Mouse (Mus musculus): Measurements from ENCODE around the gene R3hdm2. TPM values are rescaled to one million over a fixed set of nuclear protein-coding genes. Genes with fewer than 3 reads are reported as not detected.

R3hdm2 gene
- total RNA-seq, 2 experiments from 2014 or later, result 153 to 170 TPM

GRCm38 (mm10) chr10:127513501-127514091 lies 133.5 kb downstream of the R3hdm2 start:
- DNase-seq (ENCODE audit: low spot score in 2 of 2), result no peak
- Histone ChIP-seq H3K4me3 (no peak overlapping the region; the same call in 1 of the 2 replicates), H3K27ac (no peak overlapping the region)
- TF ChIP-seq CTCF (conservative IDR thresholded peaks at IDR 0.05), result no peak

GRCm38 (mm10) chr10:127514111-127514698 lies 134.1 kb downstream of the R3hdm2 start:
- DNase-seq (ENCODE audit: low spot score in 2 of 2), result no peak
- no peak overlapping the region for H3K4me3 ChIP-seq

GRCm38 (mm10) chr10:127514764-127515163 lies 134.6 kb downstream of the R3hdm2 start, which contains the start of gene Ndufa4l2:
Ndufa4l2 (plus strand) TSS chr10:127514967.
- Histone ChIP-seq H3K4me3 (no peak within 1 kb of the TSS; the same call in 1 of the 2 replicates), H3K27ac (no peak within 1 kb of the TSS)
- TF ChIP-seq CTCF (conservative IDR thresholded peaks at IDR 0.05), result no peak
- no peak for DNase-seq (ENCODE audit: low spot score in 2 of 2)

More at GRCm38 (mm10) chr10:127514111-127514698, 134.1 kb downstream of the R3hdm2 start:
- no peak for TF ChIP-seq CTCF (conservative IDR thresholded peaks at IDR 0.05)
- no peak overlapping the region for H3K27ac ChIP-seq

GRCm38 (mm10) chr10:127515271-127515982 lies 135.3 kb downstream of the R3hdm2 start:
- Histone ChIP-seq H3K4me3 (no peak overlapping the region; the same call in 1 of the 2 replicates), H3K27ac (no peak overlapping the region)
- TF ChIP-seq CTCF (conservative IDR thresholded peaks at IDR 0.05), result no peak
- DNase-seq (ENCODE audit: low spot score in 2 of 2), result no peak

- Histone ChIP-seq H3K4me3 (no peak overlapping the region), H3K27ac (no peak overlapping the region)
- DNase-seq (ENCODE audit: low spot score in 2 of 2), result no peak
- TF ChIP-seq CTCF (conservative IDR thresholded peaks at IDR 0.05), result no peak
Observed at GRCm38 (mm10) chr10:127515983-127516459, 135.9 kb downstream of the R3hdm2 start.

- no peak for TF ChIP-seq CTCF (conservative IDR thresholded peaks at IDR 0.05)
- no peak for DNase-seq (ENCODE audit: low spot score in 2 of 2)
- Histone ChIP-seq H3K4me3 (no peak overlapping the region), H3K27ac (no peak overlapping the region)
Observed at GRCm38 (mm10) chr10:127516576-127517260, 136.6 kb downstream of the R3hdm2 start.

- no peak for DNase-seq (ENCODE audit: low spot score in 2 of 2)
- H3K4me3 ChIP-seq, result no peak overlapping the region
- no peak for TF ChIP-seq CTCF (conservative IDR thresholded peaks at IDR 0.05)
- no peak overlapping the region for H3K27ac ChIP-seq
Observed at GRCm38 (mm10) chr10:127517941-127518340, 137.8 kb downstream of the R3hdm2 start.

GRCm38 (mm10) chr10:127519041-127519701 lies 139.0 kb downstream of the R3hdm2 start:
- TF ChIP-seq CTCF (conservative IDR thresholded peaks at IDR 0.05), result no peak
- H3K27ac ChIP-seq, result no peak overlapping the region
- DNase-seq (ENCODE audit: low spot score in 2 of 2), result no peak
- H3K4me3 ChIP-seq, result no peak overlapping the region

- DNase-seq (ENCODE audit: low spot score in 2 of 2), result no peak
- Histone ChIP-seq H3K4me3 (no peak overlapping the region), H3K27ac (no peak overlapping the region)
- TF ChIP-seq CTCF (conservative IDR thresholded peaks at IDR 0.05), result no peak
Observed at GRCm38 (mm10) chr10:127519903-127520713, 140.0 kb downstream of the R3hdm2 start.

GRCm38 (mm10) chr10:127520714-127521357 lies 140.7 kb downstream of the R3hdm2 start:
- Histone ChIP-seq H3K27ac (no peak overlapping the region), H3K4me3 (no peak overlapping the region)
- no peak for DNase-seq (ENCODE audit: low spot score in 2 of 2)
- no peak for TF ChIP-seq CTCF (conservative IDR thresholded peaks at IDR 0.05)

- H3K27ac ChIP-seq, result peak overlapping the region; percentile 68; the same call in 1 of the 2 replicates
- no peak for DNase-seq (ENCODE audit: low spot score in 2 of 2)
- no peak for TF ChIP-seq CTCF (conservative IDR thresholded peaks at IDR 0.05)
Observed at GRCm38 (mm10) chr10:127521611-127522080, 141.5 kb downstream of the R3hdm2 start.

More at GRCm38 (mm10) chr10:127521611-127522080, 141.5 kb downstream of the R3hdm2 start:
- peak overlapping the region; percentile 86 for H3K4me3 ChIP-seq

Data from layer of hippocampus, adult 2 months (tissue).